Mouse (Mus musculus): Measurements from ENCODE around the gene Fyco1. TPM values are rescaled to one million over a fixed set of nuclear protein-coding genes. Genes with fewer than 3 reads are reported as not detected.

Fyco1 gene
- 59.4 TPM for polyA plus RNA-seq (2017; shearing (Covaris generic))

DNA sequence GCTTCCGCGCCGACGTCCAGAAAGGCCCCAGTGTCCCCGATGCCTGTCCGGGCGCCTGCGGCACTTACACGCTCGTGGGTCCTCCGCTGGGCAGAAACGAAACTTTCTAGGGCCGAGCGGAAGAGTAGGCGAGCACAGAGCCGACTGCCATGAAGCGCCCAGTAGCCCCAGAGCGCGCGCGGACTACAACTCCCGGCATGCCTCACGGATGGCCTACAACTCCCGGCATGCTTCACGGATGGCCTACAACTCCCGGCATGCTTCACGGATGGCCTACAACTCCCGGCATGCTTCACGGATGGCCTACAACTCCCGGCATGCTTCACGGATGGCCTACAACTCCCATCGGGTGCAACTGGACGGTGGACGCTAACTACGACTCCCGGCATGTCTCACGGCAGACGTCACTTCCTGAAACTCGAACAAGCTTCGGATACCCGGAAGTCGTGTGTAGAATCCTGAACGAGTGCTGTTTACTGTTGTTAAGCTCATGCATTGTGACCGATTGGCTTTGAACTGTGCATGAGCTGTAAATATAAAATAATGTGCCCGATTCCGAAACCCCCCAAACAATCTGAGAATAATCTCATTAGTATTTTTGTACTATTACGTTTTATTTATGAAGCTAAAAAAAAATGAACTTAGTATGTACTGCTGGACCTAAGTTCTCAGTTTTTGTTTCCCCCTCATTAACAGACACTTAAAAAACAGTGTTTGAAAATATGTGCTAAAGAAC lies at the start of gene Fyco1:
Gene Fyco1 (minus strand): TSS at position 187 of the 736 bp plus-strand sequence.

GRCm38 (mm10) chr9:123861929-123862328 lies 10.2 kb upstream of the Fyco1 start, which contains the start of gene Xcr1:
Gene Xcr1 (minus strand): TSS chr9:123862029.

DNA sequence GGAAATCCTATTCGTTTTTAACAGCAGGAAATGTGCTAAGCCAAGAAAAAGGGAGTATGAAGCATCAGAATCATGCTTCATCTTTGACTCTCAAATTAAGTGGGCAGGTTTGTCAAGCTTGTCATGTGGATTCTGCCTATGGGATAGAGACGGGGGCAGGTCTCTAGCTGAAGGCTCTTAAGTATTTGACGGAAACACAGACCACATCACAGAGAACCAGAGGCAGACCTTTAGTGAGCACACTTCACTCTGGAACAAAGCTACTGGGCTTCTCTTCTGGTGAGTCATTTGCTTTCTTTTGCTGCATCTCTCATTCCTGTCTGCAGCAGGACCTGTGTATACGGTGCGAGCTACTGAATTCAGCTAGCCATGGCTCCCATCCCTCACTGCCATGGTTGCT lies 45.4 kb downstream of the Fyco1 start, which contains the start of gene Cxcr6:
Gene Cxcr6 (plus strand): TSS at position 209 of the 400 bp plus-strand sequence.

Other genes with a start within 250 kb of the Fyco1 start
- gene Slc6a20b, start 219.3 kb downstream of the Fyco1 start, polyA plus RNA-seq (2017; shearing (Covaris generic)): 0.26 TPM
- gene Ccr9, start 173.5 kb downstream of the Fyco1 start, polyA plus RNA-seq (2017; shearing (Covaris generic)): 8.3 TPM
- gene Slc6a20a, start 173.0 kb downstream of the Fyco1 start, polyA plus RNA-seq (2017; shearing (Covaris generic)): not detected
- 37.7 TPM for gene Lztfl1, start 134.2 kb downstream of the Fyco1 start, polyA plus RNA-seq (2017; shearing (Covaris generic))
- 22.9 TPM for gene Cxcr6, start 45.4 kb downstream of the Fyco1 start, polyA plus RNA-seq (2017; shearing (Covaris generic))
- 0.46 TPM for gene Xcr1, start 10.1 kb upstream of the Fyco1 start, polyA plus RNA-seq (2017; shearing (Covaris generic))
- 0.31 TPM for gene Ccr1, start 116.8 kb upstream of the Fyco1 start, polyA plus RNA-seq (2017; shearing (Covaris generic))
- gene Ccr1l1, start 126.5 kb upstream of the Fyco1 start, polyA plus RNA-seq (2017; shearing (Covaris generic)): not detected
- 1.6 TPM for gene Ccr3, start 170.1 kb upstream of the Fyco1 start, polyA plus RNA-seq (2017; shearing (Covaris generic))

Measured in CD4-positive, CD25-positive, alpha-beta regulatory T cell, adult 9 weeks (primary cell).